Mouse (Mus musculus) embryo, embryonic 11 days (tissue): ENCODE data around the gene Hoxd8.

Experiments
- DNase-seq: peaks from one replicate; pipeline ENCODE4 v3.0.0-alpha.2; 2015

The Hoxd8 gene

GRCm38 (mm10) chr2:74736688-74737577, 32.5 kb downstream of the Hoxd8 start:
- peak; percentile 43 for DNase-seq

- DNase-seq = peak; percentile 60
Observed at GRCm38 (mm10) chr2:74737578-74738070, 33.2 kb downstream of the Hoxd8 start.

GRCm38 (mm10) chr2:74738623-74739475, 34.4 kb downstream of the Hoxd8 start:
- DNase-seq = peak; percentile 81

GRCm38 (mm10) chr2:74739476-74739800, 35.0 kb downstream of the Hoxd8 start:
- DNase-seq = no peak

- peak; percentile 68 for DNase-seq
Observed at GRCm38 (mm10) chr2:74739869-74740268, 35.5 kb downstream of the Hoxd8 start.

GRCm38 (mm10) chr2:74740311-74741091, 36.1 kb downstream of the Hoxd8 start:
- peak; percentile 70 for DNase-seq

GRCm38 (mm10) chr2:74741252-74741978, 37.0 kb downstream of the Hoxd8 start:
- peak; percentile 73 for DNase-seq

GRCm38 (mm10) chr2:74741979-74742277, 37.5 kb downstream of the Hoxd8 start:
- no peak for DNase-seq

GRCm38 (mm10) chr2:74745540-74746297, 41.3 kb downstream of the Hoxd8 start:
- peak; percentile 71 for DNase-seq

GRCm38 (mm10) chr2:74746298-74746921, 42.0 kb downstream of the Hoxd8 start:
- DNase-seq = peak; percentile 56

- DNase-seq = peak; percentile 68
Observed at GRCm38 (mm10) chr2:74747006-74747405, 42.6 kb downstream of the Hoxd8 start.

- peak; percentile 54 for DNase-seq
Observed at GRCm38 (mm10) chr2:74747661-74748141, 43.3 kb downstream of the Hoxd8 start.

- DNase-seq = peak; percentile 45
Observed at GRCm38 (mm10) chr2:74748436-74748995, 44.1 kb downstream of the Hoxd8 start.

GRCm38 (mm10) chr2:74749337-74750121, 45.1 kb downstream of the Hoxd8 start:
- DNase-seq = peak; percentile 91

GRCm38 (mm10) chr2:74750731-74751250, 46.4 kb downstream of the Hoxd8 start:
- peak; percentile 5 for DNase-seq

- peak; percentile 8 for DNase-seq
Observed at GRCm38 (mm10) chr2:74751861-74752260, 47.4 kb downstream of the Hoxd8 start.

GRCm38 (mm10) chr2:74752431-74753174, 48.2 kb downstream of the Hoxd8 start:
- peak; percentile 80 for DNase-seq

GRCm38 (mm10) chr2:74753175-74753523, 48.7 kb downstream of the Hoxd8 start:
- DNase-seq = no peak

- DNase-seq = no peak
Observed at GRCm38 (mm10) chr2:74753711-74754110, 49.3 kb downstream of the Hoxd8 start.
